Mouse (Mus musculus) T-helper 17 cell (primary cell): ENCODE measurements around the gene Ltf.

Experiments used
- in situ Hi-C, 2 experiments: fragments of 300-600 bp; cut with MboI, MseI; formaldehyde crosslinking; loops; 1 replicate in 1 of 2; 2 replicates in 1 of 2; pipeline ENCODE4 v1.15.1; 2025; ENCODE audit warnings: high pct_unique_total_duplicates in 2 of 2

Gene Ltf

DNA sequence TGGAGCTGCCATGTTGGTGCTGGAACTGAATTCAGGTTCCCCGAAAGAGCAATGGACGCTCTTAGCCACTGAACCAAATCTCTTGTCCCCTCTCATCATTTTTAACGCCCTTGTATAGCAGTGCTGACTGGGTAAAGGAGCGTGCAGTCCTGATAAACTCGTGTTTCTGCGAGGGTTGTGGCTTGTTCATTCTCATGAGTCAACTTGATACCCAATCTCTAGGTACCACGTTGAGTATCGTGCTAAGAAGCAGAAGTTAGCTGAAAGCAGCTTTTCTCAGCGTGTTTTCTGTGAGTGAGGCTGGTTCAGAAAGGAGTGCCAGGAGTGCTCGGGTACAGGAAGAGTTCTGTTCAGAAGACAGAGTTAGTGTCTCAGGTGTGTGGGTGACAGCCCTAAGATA is 7.7 kb downstream of the Ltf start:
- in situ Hi-C loops, result no loop called here

DNA sequence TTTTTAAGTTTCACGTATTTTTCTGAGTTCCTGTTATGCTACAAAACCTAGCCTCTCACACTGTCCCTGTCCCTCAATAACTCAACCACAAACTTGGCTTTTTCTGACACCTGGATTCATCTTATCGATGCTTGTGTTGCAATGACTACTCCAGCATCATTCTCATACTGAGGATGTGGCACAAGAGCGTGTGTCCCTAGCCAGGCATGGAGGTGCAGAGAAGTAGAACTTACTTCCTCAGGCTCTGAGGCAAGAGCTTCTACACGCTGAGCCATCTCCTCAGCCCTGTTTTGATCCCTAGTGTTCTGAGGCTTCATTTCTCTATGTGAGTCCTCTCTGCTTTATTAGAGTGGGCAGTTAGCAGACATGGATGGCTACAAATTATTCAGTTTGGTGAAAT is 14.6 kb downstream of the Ltf start:
- in situ Hi-C loops, result no loop called here

DNA sequence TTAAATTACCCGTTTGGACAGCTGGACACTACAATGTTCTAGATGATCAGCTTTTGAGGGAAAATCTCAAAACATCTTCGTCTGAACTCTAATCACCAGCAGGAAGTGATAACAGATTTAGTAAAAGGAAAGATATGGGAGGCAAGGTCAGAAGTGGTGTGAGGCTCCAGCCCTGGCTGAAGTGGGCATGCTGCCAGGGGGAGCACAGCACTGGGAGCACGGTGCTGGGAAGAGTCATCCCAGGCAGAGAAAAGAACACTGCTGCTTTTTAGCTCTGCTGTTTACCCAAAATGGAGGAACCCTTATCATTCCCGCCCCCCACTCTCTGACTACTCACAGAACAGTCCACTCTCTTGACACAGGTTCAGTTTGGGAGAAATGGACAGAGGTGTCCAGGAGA is 20.9 kb downstream of the Ltf start:
- in situ Hi-C loops, result loop anchor here in 1 of 2 experiments (10.0 kb wide), 1 partner anchor 575 kb away; no protein-coding TSS in a partner anchor

DNA sequence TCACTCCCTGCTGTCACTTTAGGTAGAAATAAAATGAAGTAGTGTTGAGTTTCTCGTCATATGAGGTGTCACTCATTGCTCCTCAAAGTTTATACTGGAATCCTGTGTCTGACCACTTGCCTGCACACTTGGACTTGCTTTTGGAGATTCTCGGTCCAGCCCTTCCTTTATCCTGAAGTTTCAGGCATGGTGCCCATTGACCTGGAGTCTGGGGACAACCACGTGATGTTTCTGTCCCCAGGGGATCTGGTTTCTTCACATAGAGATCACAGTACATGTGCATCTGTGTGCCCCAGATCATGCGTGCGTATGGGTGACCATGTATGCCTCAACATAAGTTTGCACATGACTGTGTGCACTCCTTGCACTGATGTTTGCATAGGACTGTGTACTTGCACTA is 23.2 kb downstream of the Ltf start:
- in situ Hi-C loops, result loop anchor here in 1 of 2 experiments (10.0 kb wide), 1 partner anchor 573 kb away; no protein-coding TSS in a partner anchor

DNA sequence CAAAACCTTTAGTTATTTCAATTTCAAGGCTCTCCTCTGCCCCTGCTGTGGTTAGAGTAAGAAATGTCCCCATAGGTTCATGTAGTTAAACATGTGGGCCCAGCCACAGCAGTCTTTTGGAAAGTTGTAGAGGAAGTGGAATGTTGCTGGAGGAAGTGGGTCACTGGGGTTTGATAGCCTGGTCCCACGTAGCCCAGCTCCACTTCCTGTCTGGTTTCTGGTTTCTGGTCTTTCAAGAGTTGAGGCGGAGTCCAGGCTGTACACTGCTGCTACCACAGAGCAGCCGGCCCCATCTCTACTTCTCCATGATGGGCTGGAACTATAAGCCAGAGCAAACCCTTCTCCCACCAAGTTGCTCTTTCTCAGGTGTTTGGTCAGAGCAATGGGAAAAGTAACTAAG is 27.2 kb downstream of the Ltf start:
- in situ Hi-C loops, result loop anchor here in 1 of 2 experiments (10.0 kb wide), 1 partner anchor 569 kb away; no protein-coding TSS in a partner anchor

DNA sequence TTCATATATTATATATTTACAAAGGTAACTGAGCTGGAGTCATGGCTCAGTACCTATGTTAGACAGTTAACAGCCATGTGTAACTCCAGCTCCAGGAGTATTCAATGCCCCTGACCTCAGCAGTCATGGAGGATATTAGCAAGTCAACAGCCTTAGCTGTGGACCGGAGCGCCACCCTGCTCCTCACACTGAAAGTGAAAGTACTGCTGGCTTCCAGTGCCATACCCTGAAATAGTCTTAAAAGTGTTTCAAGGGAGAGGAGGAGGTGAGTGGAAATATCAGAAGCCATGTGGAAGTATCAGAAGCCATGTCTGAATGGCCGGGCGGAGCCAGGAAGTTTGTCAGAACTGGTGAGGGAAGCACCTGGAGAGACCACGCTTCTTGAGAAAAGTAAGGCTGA is 28.2 kb downstream of the Ltf start:
- in situ Hi-C loops, result loop anchor here in 1 of 2 experiments (10.0 kb wide), 1 partner anchor 568 kb away; no protein-coding TSS in a partner anchor

DNA sequence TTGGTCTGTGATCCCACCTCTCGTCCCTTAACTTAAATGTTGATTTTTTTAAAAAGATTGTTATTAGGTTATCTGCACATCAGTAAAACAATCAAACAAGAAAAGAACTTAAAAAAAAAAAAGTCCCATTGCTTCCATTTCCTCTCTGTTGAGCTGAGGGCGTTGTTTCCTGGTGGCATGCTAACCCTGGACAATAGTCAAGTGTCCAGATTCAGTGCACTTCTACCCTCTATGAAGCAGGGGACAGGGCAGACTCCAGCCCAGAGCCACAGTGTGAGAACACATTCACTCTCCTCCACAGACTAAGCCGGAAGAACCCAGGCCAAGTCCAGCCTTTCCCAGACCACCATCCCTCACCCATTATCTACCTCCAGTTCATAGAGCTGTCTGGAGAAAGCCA is 29.4 kb downstream of the Ltf start:
- in situ Hi-C loops, result loop anchor here in 1 of 2 experiments (10.0 kb wide), 1 partner anchor 566 kb away; no protein-coding TSS in a partner anchor

DNA sequence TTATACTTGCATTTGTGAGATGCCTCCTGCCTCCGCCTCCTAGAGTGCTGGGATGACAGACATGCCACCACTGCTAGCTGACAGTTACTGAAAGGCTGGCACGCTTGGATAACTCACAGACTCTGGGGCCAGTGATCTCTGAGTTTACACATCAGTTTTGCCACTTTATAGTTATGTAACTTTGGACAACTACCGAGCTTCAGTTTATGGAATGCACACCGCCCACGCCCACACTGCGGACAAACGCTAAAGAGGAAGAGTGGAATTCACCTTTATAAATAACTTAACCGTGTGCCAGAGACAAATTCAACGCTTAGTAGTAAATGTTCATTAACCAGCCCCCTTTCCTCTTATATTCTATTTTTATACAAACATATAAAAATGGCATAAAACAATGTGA is 35.9 kb downstream of the Ltf start:
- in situ Hi-C loops, result no loop called here

DNA sequence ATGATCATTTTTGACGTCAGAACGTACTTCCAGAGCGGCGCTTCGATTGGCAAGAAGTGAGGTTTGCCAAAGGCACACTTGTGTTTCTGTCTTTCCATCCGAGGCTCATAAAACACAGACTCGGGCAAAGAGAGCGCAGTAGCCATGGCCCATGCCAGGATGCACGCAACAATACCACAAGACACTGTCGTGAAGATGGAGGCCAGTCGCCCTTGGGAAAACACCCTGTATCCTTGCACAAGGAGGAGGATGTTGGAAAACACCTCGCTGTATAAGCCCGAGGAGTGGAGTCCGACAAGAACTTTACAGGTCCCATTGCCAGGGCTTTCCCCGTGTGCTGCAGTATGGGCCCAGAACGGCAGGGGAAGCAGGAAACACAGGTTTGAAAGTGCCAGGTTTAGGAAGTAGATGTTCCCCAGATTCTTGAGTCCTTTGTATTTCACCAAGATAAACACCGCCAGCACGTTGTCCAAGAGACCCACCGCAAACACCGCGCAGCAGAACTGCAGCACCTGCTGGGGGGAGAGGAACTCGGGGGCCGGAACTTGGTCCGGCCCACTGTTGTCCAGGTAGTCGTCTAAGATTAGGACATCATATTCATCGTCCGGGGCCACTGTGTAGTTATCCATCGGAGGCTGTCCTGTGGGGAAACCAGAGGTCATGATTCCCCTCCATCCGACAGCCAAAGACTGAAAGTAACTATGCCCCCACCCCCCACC is 36.9 kb downstream of the Ltf start:
- in situ Hi-C loops, result no loop called here

DNA sequence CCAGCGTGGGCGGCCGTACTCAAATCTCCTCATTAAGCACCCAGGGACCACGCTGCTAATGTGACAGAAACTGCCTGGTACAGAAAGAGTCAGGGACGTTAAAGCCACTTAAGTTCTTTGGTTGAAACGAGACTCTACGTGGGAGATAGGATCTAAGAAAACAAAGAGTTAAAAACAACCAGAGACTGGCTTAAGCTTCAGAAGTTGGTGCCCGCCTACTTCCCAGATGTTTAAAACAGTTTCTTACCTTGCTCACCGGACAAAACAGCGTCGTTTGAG is 37.4 kb downstream of the Ltf start:
- in situ Hi-C loops, result no loop called here

DNA sequence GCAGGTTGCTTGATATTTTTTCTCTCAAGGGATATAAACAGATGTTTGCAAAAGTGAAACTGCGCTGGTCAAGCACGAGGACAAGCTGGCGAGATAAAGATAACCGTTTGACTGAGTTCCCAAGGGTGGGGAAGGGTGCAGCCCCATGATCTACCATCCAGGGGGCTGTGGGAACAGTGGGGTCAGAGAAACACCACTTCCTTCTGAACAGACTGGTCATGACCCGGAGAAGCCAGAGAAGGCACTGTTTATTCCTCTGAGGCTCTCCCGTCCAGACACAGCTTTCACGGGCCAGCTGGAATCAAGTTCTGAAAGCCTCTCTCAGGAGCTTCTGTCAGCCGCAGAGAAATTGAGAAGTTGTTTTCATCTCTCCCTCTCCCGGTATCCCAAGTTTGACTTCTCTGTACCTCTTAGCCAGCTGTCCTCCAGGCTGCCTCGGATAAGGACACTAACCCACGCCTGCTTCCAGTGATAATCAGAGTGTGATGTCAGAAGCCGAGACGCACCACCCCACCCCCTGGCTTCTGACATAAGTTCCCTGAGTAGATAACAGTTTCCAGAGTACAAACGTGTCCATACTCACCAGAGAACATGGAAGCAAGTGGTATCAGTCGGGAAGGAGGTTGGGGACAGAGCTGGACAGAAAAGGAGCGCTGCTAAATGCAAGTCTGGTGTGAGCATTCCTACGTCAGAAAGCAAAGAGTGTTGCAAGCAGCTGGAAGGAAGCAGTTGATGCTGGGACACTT is 37.9 kb downstream of the Ltf start, which contains the start of gene Ccrl2:
Gene Ccrl2, minus strand, starts transcription at position 722 of the 746 bp plus-strand sequence.
- in situ Hi-C loops, result no loop called here

DNA sequence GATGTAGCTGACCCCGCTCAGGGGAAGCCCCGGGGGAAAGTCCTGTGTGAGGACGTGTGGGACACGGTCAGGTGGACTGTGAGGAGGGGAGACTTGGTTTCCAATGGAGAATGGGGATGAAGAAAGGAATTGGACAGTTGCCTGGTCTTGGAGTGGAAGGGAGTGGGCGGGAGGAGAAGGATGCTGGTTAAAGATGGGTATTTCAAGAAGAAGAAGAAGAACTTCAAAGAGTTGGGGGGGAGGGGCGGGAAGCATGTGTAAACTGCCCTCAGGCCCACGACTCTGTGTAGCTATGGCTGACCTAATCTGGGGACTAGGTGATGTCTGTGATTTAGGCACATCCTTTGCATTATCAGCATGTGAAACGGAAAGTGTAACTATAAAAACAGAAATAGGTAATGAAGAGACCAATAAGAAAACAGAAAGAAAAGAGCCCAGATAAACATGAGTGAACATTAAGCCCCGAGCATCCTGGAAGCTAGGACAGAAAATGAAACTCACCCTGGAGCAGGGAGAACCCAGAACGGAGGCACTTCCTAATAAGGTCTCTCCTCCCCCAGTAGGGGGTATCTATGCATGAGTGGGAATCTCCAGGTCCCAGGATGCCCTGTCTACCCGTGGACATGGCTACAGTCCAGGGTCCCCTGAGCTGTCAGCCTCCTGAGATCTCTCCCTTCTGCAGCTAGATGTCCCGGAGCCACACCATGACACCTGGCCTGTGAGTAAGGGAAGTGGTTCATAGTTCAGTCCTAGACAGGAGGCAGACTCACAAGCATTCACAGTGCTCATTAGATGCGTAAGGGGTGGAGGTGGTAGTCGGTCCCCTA is 38.7 kb downstream of the Ltf start:
- in situ Hi-C loops, result no loop called here

DNA sequence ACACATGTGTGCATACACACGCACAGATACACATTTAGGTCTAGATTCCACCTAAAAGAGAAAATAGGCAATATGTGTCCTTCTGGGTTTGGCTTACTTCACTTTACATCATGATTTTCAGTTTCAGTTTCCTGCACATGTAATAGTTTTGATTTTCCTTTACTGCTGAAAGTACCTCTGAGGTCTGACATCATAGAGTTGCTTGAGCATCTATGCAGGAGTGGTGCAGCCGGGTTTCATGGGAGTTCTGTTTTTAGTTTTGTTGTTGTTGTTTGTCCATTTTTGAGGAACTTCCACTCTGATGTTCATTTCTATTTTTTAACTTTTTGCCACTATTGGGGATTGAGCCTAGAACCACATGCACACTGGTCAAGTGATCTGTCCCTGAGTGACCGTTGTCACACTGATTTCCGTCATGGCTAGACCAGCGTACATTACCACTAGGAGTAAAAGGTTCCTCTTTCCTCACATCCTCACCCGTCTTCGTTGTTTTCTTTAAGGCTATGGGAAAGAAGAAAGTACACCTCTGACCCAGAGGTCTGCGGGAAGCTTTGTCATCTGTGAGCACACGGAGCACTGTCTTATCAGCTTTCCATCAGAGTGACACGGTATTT is 40.0 kb downstream of the Ltf start:
- in situ Hi-C loops, result no loop called here

DNA sequence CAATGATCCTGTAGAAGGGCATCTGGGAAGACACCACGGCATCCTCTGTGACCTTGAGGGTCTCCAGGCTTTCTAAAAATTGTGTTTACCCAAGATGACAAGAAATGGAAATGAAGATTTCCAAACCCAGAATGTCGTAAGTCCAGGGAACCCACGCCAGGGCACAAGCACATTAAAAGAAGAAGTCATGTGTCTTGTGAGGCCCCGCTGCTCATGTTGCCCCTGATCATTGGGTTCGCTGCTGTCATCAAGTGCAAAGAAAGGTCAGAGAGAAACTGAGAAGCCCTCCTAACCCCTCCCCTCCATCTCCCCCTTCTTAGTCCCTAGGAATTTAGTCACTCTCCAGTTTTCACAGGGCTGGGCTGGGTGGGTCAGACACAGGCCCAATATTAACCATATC is 43.8 kb downstream of the Ltf start:
- in situ Hi-C loops, result loop anchor here in 1 of 2 experiments (10.0 kb wide), 1 partner anchor 68 kb away; the partner anchor contains the start of gene Rtp3

DNA sequence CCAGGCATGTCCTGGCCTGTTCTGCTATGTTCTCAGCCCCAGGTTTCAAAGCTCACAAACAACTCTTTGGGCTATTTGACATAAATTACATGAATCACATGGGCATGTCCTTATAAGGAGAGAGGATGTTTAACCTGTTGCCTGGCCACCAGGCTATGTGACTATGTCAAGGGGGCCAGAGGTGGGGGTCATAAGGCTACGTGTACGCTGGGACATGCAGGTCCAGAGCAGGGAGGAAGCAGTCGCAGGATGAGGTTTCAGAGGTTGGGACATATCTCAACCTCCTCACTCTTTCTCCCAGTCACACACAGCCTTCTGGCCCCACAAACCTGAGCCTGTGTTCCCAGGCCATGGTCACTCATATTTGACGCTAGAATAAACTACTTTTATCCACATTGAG is 48.0 kb downstream of the Ltf start:
- in situ Hi-C loops, result loop anchor here in 1 of 2 experiments (10.0 kb wide), 1 partner anchor 72 kb away; the partner anchor contains the start of gene Rtp3

DNA sequence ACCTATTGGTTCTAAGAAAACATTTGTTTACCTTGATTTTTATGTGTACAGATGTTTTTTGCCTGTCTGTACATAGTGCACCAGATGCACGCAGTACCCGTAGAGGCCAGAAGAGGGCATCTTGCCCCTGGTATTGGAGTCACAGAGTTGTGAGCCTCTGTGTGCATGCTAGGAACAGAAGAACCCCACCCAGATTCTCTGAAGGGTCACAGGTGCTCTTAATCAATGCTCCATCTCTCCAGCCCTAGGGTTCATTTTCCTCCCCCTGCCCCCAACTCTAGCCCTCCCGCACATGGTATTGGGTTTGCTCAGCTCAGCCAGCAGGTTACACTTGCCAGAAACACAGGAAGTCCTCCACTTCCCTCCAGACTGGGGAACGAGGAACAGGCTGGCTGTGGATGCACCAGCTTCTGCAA is 51.5 kb downstream of the Ltf start:
- in situ Hi-C loops, result no loop called here

DNA sequence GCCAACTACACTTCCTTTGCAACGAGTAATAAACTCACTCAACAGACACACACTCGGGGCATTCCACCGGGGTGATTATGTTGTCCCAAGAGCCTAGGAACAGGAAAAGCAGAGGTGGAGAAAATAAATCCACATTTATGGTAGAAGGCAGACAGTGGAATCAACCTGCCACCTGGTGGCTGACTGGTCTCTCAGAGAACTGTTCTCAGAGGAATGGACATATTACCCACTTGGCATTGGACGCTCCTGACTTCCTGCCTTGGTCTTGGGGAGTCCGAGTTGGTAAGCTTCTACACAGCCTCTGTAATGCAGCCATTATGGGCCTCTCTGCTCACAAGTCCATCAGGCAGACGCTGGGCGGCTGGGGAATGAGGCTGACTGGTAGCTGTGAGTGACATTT is 53.1 kb downstream of the Ltf start:
- in situ Hi-C loops, result no loop called here

DNA sequence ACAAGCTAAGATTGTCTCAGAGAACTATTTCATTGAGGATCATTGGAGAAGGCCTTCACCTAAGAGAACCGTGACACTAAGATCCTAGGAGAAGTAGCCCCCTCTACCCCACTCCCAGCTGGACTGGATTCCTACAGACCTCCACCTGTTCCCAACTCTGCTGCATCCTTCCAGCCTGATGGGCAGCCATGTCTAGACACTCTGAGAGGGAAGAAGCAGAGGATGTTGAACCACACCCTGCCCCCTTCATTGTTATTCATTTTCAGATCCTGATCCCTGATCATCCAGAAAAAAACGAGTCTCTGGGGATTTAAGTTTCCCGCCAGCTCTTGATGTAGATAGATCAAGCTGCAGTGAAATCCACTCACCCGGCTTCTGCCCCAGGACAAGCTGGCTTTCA is 53.9 kb downstream of the Ltf start:
- in situ Hi-C loops, result no loop called here

DNA sequence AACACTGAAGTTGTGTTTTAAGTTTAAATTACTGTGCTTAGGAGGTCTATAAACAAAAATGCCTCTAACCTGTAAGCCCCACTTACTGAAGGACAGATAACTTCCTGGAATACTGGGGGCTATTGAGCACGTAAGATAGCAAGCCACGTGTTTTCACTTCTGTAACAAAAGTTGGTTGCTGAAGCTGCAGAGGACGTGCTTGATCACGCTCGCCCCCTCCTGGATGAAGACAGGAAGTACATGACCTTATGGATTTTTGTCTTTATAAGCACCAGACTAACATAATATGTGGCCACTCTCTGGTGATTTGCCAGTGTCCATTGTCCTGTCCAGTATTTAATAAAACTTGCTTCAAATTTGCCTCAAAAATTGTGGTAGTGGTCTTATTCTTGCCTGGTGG is 58.7 kb downstream of the Ltf start:
- in situ Hi-C loops, result no loop called here

DNA sequence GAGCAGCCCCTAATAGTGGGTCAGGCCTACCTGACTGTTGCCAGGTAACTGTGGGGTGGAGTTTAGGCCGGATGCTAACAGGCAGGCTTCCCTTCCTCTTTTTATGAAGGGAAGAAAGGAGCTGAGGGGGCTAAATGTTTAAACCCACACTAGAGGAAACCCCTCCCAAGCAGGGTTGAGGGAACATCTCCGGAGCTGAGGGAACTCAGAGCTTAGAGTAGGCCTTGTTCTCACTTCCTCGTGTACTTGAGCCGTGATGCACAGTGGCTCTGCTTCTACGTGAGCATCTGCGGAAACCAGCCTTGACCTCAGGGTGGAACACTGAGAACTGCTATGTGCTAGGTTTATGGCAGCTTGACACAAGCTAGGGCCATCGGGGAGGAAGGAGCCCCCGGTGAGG is 61.7 kb downstream of the Ltf start:
- in situ Hi-C loops, result loop anchor here (5.0 kb wide), 2 partner anchors 74 to 94 kb away; no protein-coding TSS in a partner anchor

DNA sequence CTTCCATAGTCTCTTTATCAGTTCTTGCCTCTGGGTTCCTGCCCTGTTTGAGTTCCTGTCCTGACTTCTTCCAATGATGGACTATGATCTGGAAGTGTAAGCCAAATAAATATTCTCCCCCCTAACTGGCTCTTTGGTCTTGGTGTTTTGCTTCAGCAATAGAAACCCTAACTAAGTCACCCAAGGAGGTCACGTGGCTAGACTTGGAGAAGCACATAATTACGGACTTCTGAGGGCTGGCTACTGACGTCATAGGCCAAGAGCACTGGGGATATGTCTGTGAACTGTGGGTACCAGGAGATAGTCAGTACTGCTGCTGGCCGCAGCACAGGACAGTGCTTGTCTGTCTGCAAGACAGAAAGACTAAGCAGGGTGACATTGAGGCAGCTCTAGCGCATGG is 62.7 kb downstream of the Ltf start:
- in situ Hi-C loops, result loop anchor here (5.0 kb wide), 2 partner anchors 74 to 94 kb away; no protein-coding TSS in a partner anchor
